Mouse (Mus musculus) stomach, postnatal 0 days (tissue): ENCODE measurements around the gene Pitpnm3. TPM values are rescaled to one million over a fixed set of nuclear protein-coding genes. Genes with fewer than 3 reads are reported as not detected.

Source experiments
- ATAC-seq: fragments of 200-750 bp; cut with Nextera tagmentation; 2 replicates; pipeline ENCODE4 v1.8.0; 2017; ENCODE audit not compliant: low FRiP score, low TSS enrichment
- DNase-seq: peaks from one replicate; pipeline ENCODE4 v3.0.0-alpha.2; 2016; ENCODE audit warnings: low spot score
- H3K27ac ChIP-seq: fragments of 300-500 bp; sonication (generic); replicated peaks from 2 replicates; pipeline ENCODE4 v1.5.1; 2014; ENCODE audit warnings: mild to moderate bottlenecking, control low read depth
- H3K27me3 ChIP-seq: fragments of 300-500 bp; sonication (generic); 2 replicates; pipeline ENCODE4 v1.6.1; 2014; ENCODE audit warnings: low read length; ENCODE audit not compliant: control insufficient read depth, insufficient read depth
- H3K36me3 ChIP-seq: fragments of 300-500 bp; sonication (generic); 2 replicates; pipeline ENCODE4 v1.6.1; 2014; ENCODE audit warnings: low read length, mixed read lengths; ENCODE audit not compliant: control insufficient read depth, insufficient read depth
- H3K4me1 ChIP-seq: fragments of 300-500 bp; sonication (generic); replicated peaks from 2 replicates; pipeline ENCODE4 v1.6.1; 2014; ENCODE audit warnings: antibody characterized with exemption; ENCODE audit not compliant: control insufficient read depth, insufficient read depth
- H3K4me2 ChIP-seq: fragments of 300-500 bp; sonication (generic); replicated peaks from 2 replicates; pipeline ENCODE4 v1.6.1; 2014; ENCODE audit warnings: low read depth, mild to moderate bottlenecking, control low read depth, moderate library complexity
- H3K4me3 ChIP-seq: fragments of 300-500 bp; sonication (generic); 2 replicates; pipeline ENCODE4 v1.5.1; 2014; ENCODE audit warnings: low read depth, low read length, control low read depth
- H3K9ac ChIP-seq: fragments of 300-500 bp; sonication (generic); 2 replicates; pipeline ENCODE4 v1.6.1; 2014; ENCODE audit warnings: mild to moderate bottlenecking, low read length, control low read depth, mixed read lengths
- H3K9me3 ChIP-seq: fragments of 300-500 bp; sonication (generic); 2 replicates; pipeline ENCODE4 v1.6.1; 2016; ENCODE audit warnings: low read length; ENCODE audit not compliant: control insufficient read depth
- CTCF ChIP-seq: IDR thresholded peaks from 2 replicates; pipeline ENCODE4 v1.5.1; 2016; ENCODE audit warnings: antibody characterized with exemption, low read depth, mild to moderate bottlenecking, moderate library complexity
- EP300 ChIP-seq: optimal IDR thresholded peaks from 2 replicates; pipeline ENCODE3; 2016; ENCODE audit warnings: antibody characterized with exemption
- WGBS: fragments of 180-500 bp; shearing (Covaris S2); extraction: QIAGEN DNeasy Blood & Tissue Kit; methylation state at CpG from one replicate; pipeline ENCODE4 v1.1.7; 2014; 5-methylcytosine and 5-hydroxymethylcytosine counted together
- polyA plus RNA-seq: library from polyadenylated mRNA; unstranded; fragments of >200 nt; fragmentation: Nextera tagmentation; extraction: Ambion mirVana; gene quantifications from 2 replicates; pipeline ENCODE4 v1.2.1, GENCODE M21; 2015

Pitpnm3 gene
- polyA plus RNA-seq, 1 experiment from 2014 or later = 1.2 TPM

- no peak overlapping the region for H3K4me3 ChIP-seq
- no peaks in the 10 kb centered on the region for H3K27me3 ChIP-seq
- H3K4me1 ChIP-seq = peaks cover 17% of the 10 kb centered on the region
- no peaks in the 10 kb centered on the region for H3K36me3 ChIP-seq
- ATAC-seq = no peak
- H3K9me3 ChIP-seq = no peaks in the 10 kb centered on the region
- no peak overlapping the region for H3K9ac ChIP-seq
- no peak overlapping the region for H3K4me2 ChIP-seq
- peak overlapping the region; percentile 67; the same call in 1 of the 2 replicates for H3K27ac ChIP-seq
- TF ChIP-seq EP300 (no peak), CTCF (no peak)
- DNase-seq = no peak
- 49% methylated on average over 8 of the region's 8 CpGs for WGBS
Observed at GRCm38 (mm10) chr11:72129032-72129894, 6.3 kb downstream of the Pitpnm3 start.

GRCm38 (mm10) chr11:72127450-72128189 lies 8.0 kb downstream of the Pitpnm3 start:
- H3K36me3 ChIP-seq = no peaks in the 10 kb centered on the region
- WGBS = 76% methylated on average over 5 of the region's 5 CpGs

GRCm38 (mm10) chr11:72125781-72126180 lies 9.8 kb downstream of the Pitpnm3 start:
- no peak overlapping the region for H3K4me2 ChIP-seq
- no peaks in the 10 kb centered on the region for H3K9me3 ChIP-seq
- no peak overlapping the region for H3K4me3 ChIP-seq
- WGBS = 66% methylated on average over 3 of the region's 3 CpGs
- no peak overlapping the region for H3K27ac ChIP-seq
- no peaks in the 10 kb centered on the region for H3K36me3 ChIP-seq
- H3K4me1 ChIP-seq = peaks cover 7% of the 10 kb centered on the region; the same call in 1 of the 2 replicates
- ATAC-seq (no peak), DNase-seq (no peak)
- TF ChIP-seq CTCF (no peak), EP300 (no peak)
- no peaks in the 10 kb centered on the region for H3K27me3 ChIP-seq
- no peak overlapping the region for H3K9ac ChIP-seq

More at GRCm38 (mm10) chr11:72127450-72128189, 8.0 kb downstream of the Pitpnm3 start:
- peaks cover 13% of the 10 kb centered on the region for H3K4me1 ChIP-seq
- no peak overlapping the region for H3K27ac ChIP-seq
- ATAC-seq (no peak), DNase-seq (no peak)
- no peak overlapping the region for H3K9ac ChIP-seq
- H3K9me3 ChIP-seq = no peaks in the 10 kb centered on the region
- no peak overlapping the region for H3K4me3 ChIP-seq
- H3K4me2 ChIP-seq = no peak overlapping the region
- no peaks in the 10 kb centered on the region for H3K27me3 ChIP-seq
- TF ChIP-seq EP300 = no peak
- no peak for TF ChIP-seq CTCF

GRCm38 (mm10) chr11:72123531-72123930 lies 12.0 kb downstream of the Pitpnm3 start:
- no peak overlapping the region for H3K9ac ChIP-seq
- no peaks in the 10 kb centered on the region for H3K36me3 ChIP-seq
- H3K9me3 ChIP-seq = no peaks in the 10 kb centered on the region
- H3K27ac ChIP-seq = no peak overlapping the region
- H3K4me3 ChIP-seq = no peak overlapping the region
- H3K4me2 ChIP-seq = no peak overlapping the region
- ATAC-seq = no peak
- H3K27me3 ChIP-seq = no peaks in the 10 kb centered on the region
- 69% methylated on average over 4 of the region's 4 CpGs for WGBS
- TF ChIP-seq CTCF (no peak), EP300 (no peak)
- no peak for DNase-seq
- no peaks in the 10 kb centered on the region for H3K4me1 ChIP-seq

- Histone ChIP-seq H3K4me1 (no peaks in the 10 kb centered on the region), H3K9me3 (no peaks in the 10 kb centered on the region), H3K9ac (no peak overlapping the region), H3K27ac (no peak overlapping the region), H3K4me2 (no peak overlapping the region), H3K27me3 (no peaks in the 10 kb centered on the region), H3K36me3 (no peaks in the 10 kb centered on the region), H3K4me3 (no peak overlapping the region)
- TF ChIP-seq EP300 (no peak), CTCF (no peak)
- ATAC-seq (no peak), DNase-seq (no peak)
- 81% methylated on average over 6 of the region's 6 CpGs for WGBS
Observed at GRCm38 (mm10) chr11:72120354-72120753, 15.2 kb downstream of the Pitpnm3 start.
